Mouse (Mus musculus) ES-E14 (cell line): ENCODE data around the gene Sh2d6. TPM values are rescaled to one million over a fixed set of nuclear protein-coding genes. Genes with fewer than 3 reads are reported as not detected.

Experiments used
- DNase-seq: peaks from one replicate; pipeline ENCODE4 v3.0.0-alpha.2; 2013; ENCODE audit warnings: low read depth, low spot score
- H3K27ac ChIP-seq: 2 replicates; pipeline ENCODE4 v1.5.1; 2012; ENCODE audit warnings: low read depth, mild to moderate bottlenecking, low read length, moderate library complexity, mixed read lengths; ENCODE audit not compliant: poor library complexity, insufficient read depth, severe bottlenecking
- H3K36me3 ChIP-seq: 2 replicates; pipeline ENCODE4 v1.6.1; 2012; ENCODE audit warnings: mild to moderate bottlenecking, low read length, moderate library complexity, mixed read lengths; ENCODE audit not compliant: control insufficient read depth, poor library complexity, insufficient read depth, severe bottlenecking
- H3K4me1 ChIP-seq, 2 experiments: fragments of 150-350 bp in 1 of 2; sonication (generic) in 1 of 2; 2 replicates each; pipeline ENCODE4 v1.6.1; 2012; ENCODE audit warnings: low read length in 2 of 2, mild to moderate bottlenecking in 1 of 2, mixed read lengths in 1 of 2; ENCODE audit not compliant: control insufficient read depth in 2 of 2, insufficient read depth in 2 of 2, poor library complexity in 1 of 2
- H3K4me3 ChIP-seq, 2 experiments: fragments of 150-350 bp in 1 of 2; sonication (generic) in 1 of 2; 2 replicates each; pipeline ENCODE4 v1.5.1; 2012; ENCODE audit warnings: low read length in 2 of 2, low read depth in 1 of 2, mild to moderate bottlenecking in 1 of 2, mixed read lengths in 1 of 2; ENCODE audit not compliant: insufficient read depth in 1 of 2, poor library complexity in 1 of 2, severe bottlenecking in 1 of 2
- H3K9ac ChIP-seq: 2 replicates; pipeline ENCODE4 v1.6.1; 2012; ENCODE audit warnings: low read depth, mild to moderate bottlenecking, low read length, mixed read lengths; ENCODE audit not compliant: poor library complexity, insufficient read depth, severe bottlenecking
- H3K9me3 ChIP-seq: fragments of 150-350 bp; sonication (generic); 2 replicates; pipeline ENCODE4 v1.6.1; 2012; ENCODE audit warnings: low read depth, mild to moderate bottlenecking, low read length; ENCODE audit not compliant: control insufficient read depth, insufficient read depth
- CHD2 ChIP-seq: IDR thresholded peaks from 2 replicates; pipeline ENCODE4 v1.6.1; 2014; ENCODE audit warnings: mild to moderate bottlenecking, low read depth, low read length, inconsistent platforms
- HCFC1 ChIP-seq: IDR thresholded peaks from 2 replicates; pipeline ENCODE4 v1.6.1; 2012; ENCODE audit warnings: low read length, inconsistent platforms, borderline replicate concordance; ENCODE audit not compliant: insufficient read depth
- MAFK ChIP-seq: IDR thresholded peaks from 2 replicates; pipeline ENCODE4 v1.6.1; 2014; ENCODE audit warnings: mild to moderate bottlenecking, low read depth, low read length, inconsistent platforms; ENCODE audit not compliant: insufficient read depth
- ZC3H11A ChIP-seq: IDR thresholded peaks from 2 replicates; pipeline ENCODE4 v1.6.1; 2012; ENCODE audit warnings: low read depth, mild to moderate bottlenecking, inconsistent platforms, low read length, borderline replicate concordance
- ZNF384 ChIP-seq: IDR thresholded peaks from 2 replicates; pipeline ENCODE4 v1.6.1; 2012; ENCODE audit warnings: low read depth, low read length, inconsistent platforms
- in situ Hi-C, 2 experiments: fragments of 600-800 bp; cut with MboI; formaldehyde crosslinking; loops; one replicate each; pipeline ENCODE4 v1.15.1; 2025; ENCODE audit warnings: low sequenced_read_pairs in 2 of 2, inconsistent platforms in 1 of 2; ENCODE audit not compliant: unreplicated experiment in 2 of 2
- total RNA-seq: library from RNA; depleted of rRNA; stranded (reverse); fragments of 300-350 nt; gene quantifications from 2 replicates; pipeline ENCODE4 v1.2.3, GENCODE M21; 2012

Sh2d6 gene
- total RNA-seq, 1 experiment, result not detected

GRCm38 (mm10) chr6:72552171-72553078 lies 30.9 kb upstream of the Sh2d6 start:
- no peak for DNase-seq
- in situ Hi-C loops, result no loop called here
- Histone ChIP-seq H3K27ac (peak overlapping the region; percentile 45; the same call in 1 of the 2 replicates), H3K4me3 (peak overlapping the region; percentile 28 to 43; a peak in 3 of 4 replicates), H3K9ac (no peak overlapping the region; the same call in 1 of the 2 replicates), H3K36me3 (no peaks in the 10 kb centered on the region), H3K9me3 (no peaks in the 10 kb centered on the region), H3K4me1 (peaks cover 2 to 6% of the 10 kb centered on the region in 2 experiments; a peak in 1 of 4 replicates)
- TF ChIP-seq HCFC1 (no peak), ZNF384 (no peak), MAFK (no peak), CHD2 (no peak), ZC3H11A (no peak)

- Histone ChIP-seq H3K9me3 (no peaks in the 10 kb centered on the region), H3K9ac (no peak overlapping the region), H3K27ac (no peak overlapping the region), H3K36me3 (no peaks in the 10 kb centered on the region), H3K4me1 (peaks cover 2 to 6% of the 10 kb centered on the region in 2 experiments; a peak in 1 of 4 replicates), H3K4me3 (no peak overlapping the region)
- DNase-seq, result no peak
- TF ChIP-seq CHD2 (no peak), ZC3H11A (no peak), MAFK (no peak), HCFC1 (no peak), ZNF384 (no peak)
- in situ Hi-C loops, result no loop called here
Observed at GRCm38 (mm10) chr6:72550503-72551100, 29.1 kb upstream of the Sh2d6 start.

GRCm38 (mm10) chr6:72550025-72550424 lies 28.5 kb upstream of the Sh2d6 start:
- TF ChIP-seq ZNF384, result no peak
- TF ChIP-seq CHD2, result no peak
- TF ChIP-seq ZC3H11A, result no peak
- TF ChIP-seq MAFK, result no peak
- no peak for TF ChIP-seq HCFC1
- DNase-seq, result no peak
- H3K4me3 ChIP-seq, result no peak overlapping the region
- in situ Hi-C loops, result no loop called here
- no peaks in the 10 kb centered on the region for H3K36me3 ChIP-seq
- no peak overlapping the region for H3K27ac ChIP-seq
- H3K4me1 ChIP-seq, result peaks cover 2 to 8% of the 10 kb centered on the region in 2 experiments; a peak in 1 of 4 replicates
- no peak overlapping the region for H3K9ac ChIP-seq
- H3K9me3 ChIP-seq, result no peaks in the 10 kb centered on the region

- H3K4me3 ChIP-seq, result no peak overlapping the region
- H3K9ac ChIP-seq, result peak overlapping the region; percentile 62; the same call in 1 of the 2 replicates
Observed at GRCm38 (mm10) chr6:72549041-72549580, 27.6 kb upstream of the Sh2d6 start.

More at GRCm38 (mm10) chr6:72549041-72549580, 27.6 kb upstream of the Sh2d6 start:
- no peak for DNase-seq
- no peaks in the 10 kb centered on the region for H3K9me3 ChIP-seq
- no peak overlapping the region; the same call in 1 of the 2 replicates for H3K27ac ChIP-seq
- TF ChIP-seq ZNF384, result no peak
- no peak for TF ChIP-seq CHD2
- no peak for TF ChIP-seq HCFC1
- TF ChIP-seq ZC3H11A, result no peak
- TF ChIP-seq MAFK, result no peak
- H3K36me3 ChIP-seq, result no peaks in the 10 kb centered on the region
- H3K4me1 ChIP-seq, result peaks cover 2 to 8% of the 10 kb centered on the region in 2 experiments; a peak in 1 of 4 replicates
- in situ Hi-C loops, result loop anchor here in 1 of 2 experiments (10.0 kb wide), 1 partner anchor 286 kb away; no protein-coding TSS in a partner anchor
